Mouse (Mus musculus) cerebellum, adult 2 months (tissue): ENCODE results near the gene Psmc3ip.
A peak's percentile ranks its signal among the peaks of the same experiment; 100 is the strongest.

Experiments used
- CTCF ChIP-seq: fragments of 200-500 bp; IDR thresholded peaks from 2 replicates; pipeline ENCODE4 v1.5.1; 2011; ENCODE audit warnings: low read depth, mild to moderate bottlenecking, control low read depth, low read length, moderate library complexity, borderline replicate concordance; ENCODE audit not compliant: insufficient read depth
- POLR2A ChIP-seq: fragments of 200-500 bp; IDR thresholded peaks from 2 replicates; pipeline ENCODE4 v1.6.1; 2011; ENCODE audit warnings: low read length, control low read depth, borderline replicate concordance; ENCODE audit not compliant: insufficient read depth

DNA sequence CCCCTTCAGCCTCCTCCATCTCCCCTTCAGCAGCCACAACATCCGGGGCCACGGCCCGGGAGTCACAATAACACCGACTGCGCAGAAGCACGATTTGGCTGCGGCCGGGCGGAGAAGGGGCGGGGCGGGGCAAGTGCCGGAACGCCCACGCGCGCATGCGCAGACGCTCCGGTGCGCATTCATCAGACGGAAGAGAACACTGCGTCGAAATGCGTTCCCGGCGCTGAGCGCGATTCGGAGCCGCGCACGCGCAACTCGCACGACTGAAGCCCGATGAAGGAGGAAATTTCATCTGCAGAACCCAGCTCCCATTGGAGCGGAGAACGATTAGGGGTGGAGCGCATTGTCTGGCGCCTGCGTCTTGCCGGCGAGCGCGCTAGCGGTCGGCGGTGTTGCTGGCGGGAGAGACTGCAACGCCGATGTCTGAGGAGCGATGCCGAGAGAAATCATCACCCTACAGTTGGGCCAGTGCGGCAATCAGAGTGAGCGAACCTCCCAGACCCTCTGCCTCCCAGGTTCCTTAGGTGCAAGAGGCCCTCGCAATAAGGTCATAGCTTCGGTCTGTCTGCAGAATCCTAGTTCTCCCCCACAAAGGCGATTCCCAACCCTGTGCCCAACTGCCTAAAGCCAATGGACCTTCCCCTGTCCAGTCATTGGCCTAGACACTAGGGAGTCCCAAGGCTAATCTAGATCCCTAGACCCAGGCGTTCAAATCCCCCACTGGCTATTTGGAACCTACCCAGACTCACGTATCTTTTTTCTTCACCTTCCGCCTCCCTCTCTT lies 24.7 kb upstream of the Psmc3ip start, which contains the start of the genes Retreg3 and Tubg1:
- TF ChIP-seq CTCF (no peak), POLR2A (peak; percentile 92)
